Mouse (Mus musculus): ENCODE results near the gene Gas6.

Gas6 gene

GRCm38 (mm10) chr8:13493858-13494631, at the start of gene Gas6:
TSS of gene Gas6 (minus strand) at chr8:13494490.
- DNase-seq, result peak; percentile 84 to 93

- no peak for DNase-seq
Observed at GRCm38 (mm10) chr8:13541526-13541925, 47.2 kb upstream of the Gas6 start.

- DNase-seq, result no peak
Observed at GRCm38 (mm10) chr8:13540122-13540521, 45.8 kb upstream of the Gas6 start.

- peak in 1 of 2 experiments; percentile 49 for DNase-seq
Observed at GRCm38 (mm10) chr8:13538821-13539220, 44.5 kb upstream of the Gas6 start.

GRCm38 (mm10) chr8:13537102-13537501, 42.8 kb upstream of the Gas6 start:
- no peak for DNase-seq

- DNase-seq, result peak in 1 of 2 experiments; percentile 23
Observed at GRCm38 (mm10) chr8:13533123-13533522, 38.8 kb upstream of the Gas6 start.

GRCm38 (mm10) chr8:13531602-13532171, 37.4 kb upstream of the Gas6 start:
- no peak for DNase-seq

GRCm38 (mm10) chr8:13530941-13531340, 36.7 kb upstream of the Gas6 start:
- peak; percentile 94 to 96 for DNase-seq

GRCm38 (mm10) chr8:13530401-13530800, 36.1 kb upstream of the Gas6 start:
- peak in 1 of 2 experiments; percentile 42 for DNase-seq

- DNase-seq, result peak; percentile 93 to 94
Observed at GRCm38 (mm10) chr8:13529891-13530316, 35.6 kb upstream of the Gas6 start.

GRCm38 (mm10) chr8:13529011-13529840, 34.9 kb upstream of the Gas6 start:
- DNase-seq, result peak in 1 of 2 experiments; percentile 38

GRCm38 (mm10) chr8:13521392-13521791, 27.1 kb upstream of the Gas6 start:
- no peak for DNase-seq

GRCm38 (mm10) chr8:13520349-13520748, 26.1 kb upstream of the Gas6 start:
- no peak for DNase-seq

GRCm38 (mm10) chr8:13519503-13519902, 25.2 kb upstream of the Gas6 start:
- DNase-seq, result no peak

- no peak for DNase-seq
Observed at GRCm38 (mm10) chr8:13517284-13517781, 23.0 kb upstream of the Gas6 start.

GRCm38 (mm10) chr8:13516728-13517127, 22.4 kb upstream of the Gas6 start:
- no peak for DNase-seq

GRCm38 (mm10) chr8:13516011-13516442, 21.7 kb upstream of the Gas6 start:
- DNase-seq, result peak; percentile 70 to 83

- DNase-seq, result no peak
Observed at GRCm38 (mm10) chr8:13513556-13514370, 19.5 kb upstream of the Gas6 start.

- DNase-seq, result peak; percentile 90 to 91
Observed at GRCm38 (mm10) chr8:13512677-13513076, 18.4 kb upstream of the Gas6 start.

- DNase-seq, result peak; percentile 73 to 79
Observed at GRCm38 (mm10) chr8:13512016-13512415, 17.7 kb upstream of the Gas6 start.

- peak; percentile 26 to 49 for DNase-seq
Observed at GRCm38 (mm10) chr8:13507284-13507937, 13.1 kb upstream of the Gas6 start.

GRCm38 (mm10) chr8:13506849-13507248, 12.6 kb upstream of the Gas6 start:
- peak; percentile 60 to 78 for DNase-seq
